Mouse (Mus musculus) liver, postnatal 0 days (tissue): ENCODE measurements at regions not wholly inside any gene's neighbourhood (a gene's known extent, or its start where the extent isn't known, plus 50 kb on each side); places are given as distances from the start of the nearest gene placed in this dataset.

Source experiments
- ATAC-seq: fragments of 200-750 bp; cut with Nextera tagmentation; 2 replicates; pipeline ENCODE4 v1.8.0; 2017; ENCODE audit warnings: mild to moderate bottlenecking, moderate library complexity
- DNase-seq: peaks from one replicate; pipeline ENCODE4 v3.0.0-alpha.2; 2016
- H3K27ac ChIP-seq: fragments of 300-500 bp; sonication (generic); 2 replicates; pipeline ENCODE4 v1.5.1; 2014; ENCODE audit warnings: antibody characterized with exemption, moderate library complexity, mild to moderate bottlenecking, low read depth
- H3K27me3 ChIP-seq: fragments of 300-500 bp; sonication (generic); 2 replicates; pipeline ENCODE4 v1.6.1; 2014; ENCODE audit warnings: low read length, control low read depth, mixed read lengths; ENCODE audit not compliant: insufficient read depth
- H3K36me3 ChIP-seq: fragments of 300-500 bp; sonication (generic); replicated peaks from 2 replicates; pipeline ENCODE4 v1.6.1; 2014; ENCODE audit warnings: mild to moderate bottlenecking, control low read depth, low read length, moderate library complexity, mixed read lengths; ENCODE audit not compliant: insufficient read depth
- H3K4me1 ChIP-seq: fragments of 300-500 bp; sonication (generic); 2 replicates; pipeline ENCODE4 v1.6.1; 2014; ENCODE audit warnings: antibody characterized with exemption, mild to moderate bottlenecking, control low read depth; ENCODE audit not compliant: insufficient read depth
- H3K4me2 ChIP-seq: fragments of 300-500 bp; sonication (generic); 2 replicates; pipeline ENCODE4 v1.6.1; 2014; ENCODE audit warnings: low read depth, mild to moderate bottlenecking, low read length, moderate library complexity, mixed read lengths
- H3K4me3 ChIP-seq: fragments of 300-500 bp; sonication (generic); 2 replicates; pipeline ENCODE4 v1.5.1; 2014; ENCODE audit warnings: low read depth, low read length
- H3K9ac ChIP-seq: fragments of 300-500 bp; sonication (generic); replicated peaks from 2 replicates; pipeline ENCODE4 v1.6.1; 2014; ENCODE audit warnings: mild to moderate bottlenecking, moderate library complexity
- H3K9me3 ChIP-seq: fragments of 300-500 bp; sonication (generic); 2 replicates; pipeline ENCODE4 v1.6.1; 2016; ENCODE audit warnings: mild to moderate bottlenecking, control low read depth, low read length, mixed read lengths
- CTCF ChIP-seq: sonication (generic); IDR thresholded peaks from 2 replicates; pipeline ENCODE4 v1.5.1; 2016; ENCODE audit warnings: antibody characterized with exemption, low read depth
- EP300 ChIP-seq: IDR thresholded peaks from 2 replicates; pipeline ENCODE4 v1.6.1; 2016; ENCODE audit warnings: antibody characterized with exemption, low read depth, mild to moderate bottlenecking
- WGBS: fragments of 180-500 bp; shearing (Covaris S2); extraction: QIAGEN DNeasy Blood & Tissue Kit; methylation state at CpG from one replicate; pipeline ENCODE4 v1.1.7; 2014; ENCODE audit not compliant: insufficient replicate concordance; 5-methylcytosine and 5-hydroxymethylcytosine counted together

DNA sequence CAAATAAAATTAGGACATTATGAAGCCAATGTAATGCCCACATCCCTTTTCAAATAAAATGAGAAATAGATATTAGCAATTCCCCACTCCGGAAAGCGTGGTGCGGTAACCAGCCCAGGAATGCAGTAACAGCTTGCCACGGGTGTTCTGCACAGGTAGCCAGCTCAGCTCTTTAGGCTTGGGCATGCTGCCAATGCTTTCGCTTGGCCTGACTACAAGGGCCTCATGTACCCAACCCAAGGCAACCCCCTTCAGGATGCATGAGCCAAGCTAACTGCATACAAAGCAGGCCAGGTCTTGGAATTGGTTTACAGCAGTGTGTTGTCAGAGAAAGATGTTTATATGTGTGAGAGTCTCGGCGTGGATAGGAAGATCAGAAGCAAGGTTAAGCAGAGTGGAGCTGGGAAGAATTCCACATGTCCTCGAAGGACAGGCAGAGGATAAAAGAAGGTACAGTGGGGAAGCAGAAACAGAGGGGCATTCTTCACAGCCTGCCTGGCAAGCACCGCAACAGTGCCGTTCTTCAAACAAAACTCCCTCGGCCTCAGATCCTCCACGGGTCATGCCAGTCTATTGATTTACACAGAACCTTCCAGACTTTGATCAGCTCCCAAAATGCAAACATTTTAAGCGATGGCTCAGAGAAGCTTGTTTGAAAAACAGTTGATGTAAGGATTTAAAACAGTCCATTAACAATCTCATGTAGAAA lies 106.4 kb downstream of the Nkx6-1 start:
- Histone ChIP-seq H3K27ac (no peak overlapping the region), H3K9ac (no peak overlapping the region), H3K4me1 (0 out of 2 replicates have a peak, but pooled peaks cover 2% of the 10 kb centered on the region), H3K4me3 (no peak overlapping the region), H3K27me3 (no peaks in the 10 kb centered on the region), H3K4me2 (no peak overlapping the region), H3K9me3 (no peaks in the 10 kb centered on the region), H3K36me3 (no peaks in the 10 kb centered on the region)
- TF ChIP-seq CTCF (no peak), EP300 (no peak)
- ATAC-seq, result no peak
- 62% methylated on average over 13 of the region's 13 CpGs for WGBS
- peak; percentile 36 for DNase-seq

DNA sequence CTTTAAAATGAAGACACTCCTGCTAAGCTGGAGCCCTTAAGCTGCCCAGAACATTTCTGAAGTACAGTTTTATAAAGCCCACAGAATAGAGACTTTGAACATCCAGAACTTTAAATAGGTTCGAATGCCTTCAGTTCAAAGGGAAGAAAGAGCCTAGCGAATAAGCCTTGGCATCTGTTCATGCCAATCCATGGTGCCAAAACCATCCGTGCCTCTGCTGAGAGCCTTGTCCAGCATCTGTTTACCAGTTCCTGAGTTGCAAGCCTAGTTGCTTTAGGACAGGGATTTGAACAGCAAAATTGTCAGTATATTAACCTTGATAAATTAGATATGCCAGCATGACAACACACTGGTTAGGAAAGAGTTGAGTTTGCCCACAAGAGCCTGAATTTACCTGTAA lies 107.6 kb downstream of the Nkx6-1 start:
- H3K9ac ChIP-seq, result no peak overlapping the region
- TF ChIP-seq EP300 (no peak), CTCF (no peak)
- no peak overlapping the region for H3K4me3 ChIP-seq
- 0 out of 2 replicates have a peak, but pooled peaks cover 2% of the 10 kb centered on the region for H3K4me1 ChIP-seq
- ATAC-seq (no peak), DNase-seq (no peak)
- no peak overlapping the region for H3K27ac ChIP-seq
- H3K4me2 ChIP-seq, result no peak overlapping the region
- 74% methylated on average over 3 of the region's 3 CpGs for WGBS
- no peaks in the 10 kb centered on the region for H3K36me3 ChIP-seq
- no peaks in the 10 kb centered on the region for H3K9me3 ChIP-seq
- H3K27me3 ChIP-seq, result no peaks in the 10 kb centered on the region

DNA sequence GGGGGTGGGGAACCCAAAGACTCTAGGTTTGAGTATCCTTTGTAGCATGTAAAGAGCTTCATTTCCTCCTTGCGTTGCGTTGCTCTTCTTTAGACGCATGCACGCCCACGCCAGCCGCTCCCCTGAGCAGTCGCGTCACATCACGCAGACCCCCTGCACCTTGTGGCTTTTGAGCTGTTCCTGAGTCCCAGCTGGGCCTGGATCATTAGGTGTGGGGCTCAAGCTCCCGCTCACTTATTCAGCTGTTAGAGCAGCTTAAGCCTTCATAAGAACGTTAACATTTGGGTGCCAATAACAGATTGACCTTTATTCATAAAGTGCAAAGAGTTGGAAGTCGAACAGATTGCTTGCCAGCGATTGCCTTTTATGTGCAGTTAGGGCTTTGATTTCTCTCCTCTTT lies 121.5 kb downstream of the Nkx6-1 start:
- H3K9me3 ChIP-seq, result no peaks in the 10 kb centered on the region
- ATAC-seq (no peak), DNase-seq (no peak)
- H3K9ac ChIP-seq, result no peak overlapping the region
- H3K27me3 ChIP-seq, result 0 out of 2 replicates have a peak, but pooled peaks cover 16% of the 10 kb centered on the region
- TF ChIP-seq EP300, result no peak
- TF ChIP-seq CTCF, result no peak
- no peaks in the 10 kb centered on the region for H3K36me3 ChIP-seq
- no peak overlapping the region for H3K4me2 ChIP-seq
- H3K27ac ChIP-seq, result no peak overlapping the region
- WGBS, result 56% methylated on average over 13 of the region's 13 CpGs
- H3K4me3 ChIP-seq, result no peak overlapping the region
- no peaks in the 10 kb centered on the region; the same call in 1 of the 2 replicates for H3K4me1 ChIP-seq

- no peak for TF ChIP-seq EP300
- TF ChIP-seq CTCF, result no peak
- 0 out of 2 replicates have a peak, but pooled peaks cover 16% of the 10 kb centered on the region for H3K27me3 ChIP-seq
- H3K9ac ChIP-seq, result no peak overlapping the region
- WGBS, result 82% methylated on average over 1 of the region's 1 CpGs
- DNase-seq, result no peak
- H3K9me3 ChIP-seq, result no peaks in the 10 kb centered on the region
- no peak for ATAC-seq
- H3K4me3 ChIP-seq, result no peak overlapping the region
- H3K4me1 ChIP-seq, result no peaks in the 10 kb centered on the region; the same call in 1 of the 2 replicates
- H3K4me2 ChIP-seq, result no peak overlapping the region
- no peak overlapping the region for H3K27ac ChIP-seq
- no peaks in the 10 kb centered on the region for H3K36me3 ChIP-seq
These were observed 125.0 kb downstream of the Nkx6-1 start for GRCm38 (mm10) chr5:101539818-101540217.

- Histone ChIP-seq H3K4me1 (no peaks in the 10 kb centered on the region; the same call in 1 of the 2 replicates), H3K36me3 (no peaks in the 10 kb centered on the region), H3K4me2 (no peak overlapping the region), H3K9me3 (no peaks in the 10 kb centered on the region), H3K27ac (no peak overlapping the region), H3K4me3 (no peak overlapping the region), H3K27me3 (0 out of 2 replicates have a peak, but pooled peaks cover 16% of the 10 kb centered on the region), H3K9ac (no peak overlapping the region)
- no peak for TF ChIP-seq EP300
- no peak for TF ChIP-seq CTCF
- DNase-seq, result no peak
- WGBS, result 21% methylated on average over 10 of the region's 10 CpGs
- no peak for ATAC-seq
These were observed 125.6 kb downstream of the Nkx6-1 start for GRCm38 (mm10) chr5:101539254-101539549.

DNA sequence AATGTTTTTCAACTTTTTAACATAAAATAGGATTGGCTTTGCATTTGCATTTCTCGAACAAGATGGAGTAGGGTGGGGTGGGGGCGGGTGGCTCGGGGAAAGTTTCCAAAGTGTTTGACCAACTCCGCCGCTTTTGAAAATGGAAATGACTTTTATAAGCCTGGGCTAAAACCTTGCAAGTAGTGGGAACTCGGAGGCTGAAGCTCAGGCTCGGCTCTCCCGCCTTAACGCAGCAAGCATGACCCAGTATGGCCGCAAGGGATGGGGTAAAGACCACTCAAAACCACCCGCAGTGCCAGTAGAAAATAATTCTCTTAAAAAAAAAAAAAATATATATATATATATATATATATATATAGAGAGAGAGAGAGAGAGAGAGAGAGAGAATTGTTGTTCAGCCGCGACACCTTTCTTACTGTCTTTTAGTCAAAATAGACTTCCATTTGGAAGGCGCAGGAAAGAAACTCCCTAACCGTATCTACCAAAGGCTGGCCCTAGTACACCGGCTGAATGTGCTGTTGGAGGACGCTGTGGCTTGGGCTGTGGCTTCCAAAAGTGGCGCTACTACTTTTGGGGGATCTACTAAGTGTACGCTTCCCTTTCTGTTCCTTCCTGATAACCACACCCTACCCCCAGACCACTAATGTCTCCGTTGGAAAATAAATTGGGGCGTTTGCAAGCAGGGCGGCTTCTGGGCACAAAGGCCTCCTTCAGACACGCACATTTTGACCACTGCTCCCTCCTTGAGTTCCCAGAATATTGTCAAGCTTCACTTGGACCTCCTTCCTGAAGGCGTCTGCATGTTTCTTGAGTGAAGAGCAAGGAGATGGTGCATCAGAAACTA lies 126.2 kb downstream of the Nkx6-1 start:
- H3K4me1 ChIP-seq, result no peaks in the 10 kb centered on the region; the same call in 1 of the 2 replicates
- no peak overlapping the region for H3K4me2 ChIP-seq
- H3K9ac ChIP-seq, result no peak overlapping the region
- DNase-seq (no peak), ATAC-seq (no peak)
- H3K36me3 ChIP-seq, result no peaks in the 10 kb centered on the region
- H3K27ac ChIP-seq, result no peak overlapping the region
- H3K27me3 ChIP-seq, result 0 out of 2 replicates have a peak, but pooled peaks cover 14% of the 10 kb centered on the region
- no peak overlapping the region for H3K4me3 ChIP-seq
- 6% methylated on average over 24 of the region's 24 CpGs for WGBS
- TF ChIP-seq EP300 (no peak), CTCF (no peak)
- H3K9me3 ChIP-seq, result no peaks in the 10 kb centered on the region
